Mouse (Mus musculus) midbrain, postnatal 0 days (tissue): Measurements from ENCODE around the gene Polr2e. TPM values are rescaled to one million over a fixed set of nuclear protein-coding genes. Genes with fewer than 3 reads are reported as not detected.

ENCODE experiments used
- ATAC-seq: fragments of 200-750 bp; cut with Nextera tagmentation; 2 replicates; pipeline ENCODE4 v1.8.0; 2017; ENCODE audit warnings: moderate number of reproducible peaks, mild to moderate bottlenecking, moderate TSS enrichment, moderate library complexity; ENCODE audit not compliant: low FRiP score
- DNase-seq: peaks from one replicate; pipeline ENCODE4 v3.0.0-alpha.2; 2015; ENCODE audit warnings: low spot score
- H3K27ac ChIP-seq: fragments of 300-500 bp; sonication (generic); 2 replicates; pipeline ENCODE4 v1.5.1; 2014; ENCODE audit warnings: low read depth, mild to moderate bottlenecking, low read length, mixed read lengths
- H3K27me3 ChIP-seq: fragments of 300-500 bp; sonication (generic); 2 replicates; pipeline ENCODE4 v1.6.1; 2014; ENCODE audit warnings: low read length, control low read depth, mixed read lengths; ENCODE audit not compliant: insufficient read depth
- H3K36me3 ChIP-seq: fragments of 300-500 bp; sonication (generic); 2 replicates; pipeline ENCODE4 v1.6.1; 2014; ENCODE audit warnings: low read length, control low read depth, mixed read lengths; ENCODE audit not compliant: insufficient read depth
- H3K4me1 ChIP-seq: fragments of 300-500 bp; sonication (generic); 2 replicates; pipeline ENCODE4 v1.6.1; 2014; ENCODE audit warnings: mild to moderate bottlenecking, control low read depth, antibody characterized with exemption, low read length, mixed read lengths; ENCODE audit not compliant: insufficient read depth
- H3K4me2 ChIP-seq: fragments of 300-500 bp; sonication (generic); 2 replicates; pipeline ENCODE4 v1.6.1; 2014; ENCODE audit warnings: low read depth, mild to moderate bottlenecking, low read length, mixed read lengths; ENCODE audit not compliant: poor library complexity, severe bottlenecking
- H3K4me3 ChIP-seq: fragments of 300-500 bp; sonication (generic); 2 replicates; pipeline ENCODE4 v1.5.1; 2014; ENCODE audit warnings: low read depth, mild to moderate bottlenecking, low read length, moderate library complexity
- H3K9ac ChIP-seq: fragments of 300-500 bp; sonication (generic); replicated peaks from 2 replicates; pipeline ENCODE4 v1.6.1; 2014; ENCODE audit warnings: mild to moderate bottlenecking, low read length, moderate library complexity, mixed read lengths; ENCODE audit not compliant: poor library complexity, severe bottlenecking
- H3K9me3 ChIP-seq: fragments of 300-500 bp; sonication (generic); 2 replicates; pipeline ENCODE4 v1.6.1; 2016; ENCODE audit warnings: low read length, control low read depth
- CTCF ChIP-seq: IDR thresholded peaks from 2 replicates; pipeline ENCODE4 v1.5.1; 2016; ENCODE audit warnings: antibody characterized with exemption, mild to moderate bottlenecking
- WGBS: fragments of 180-500 bp; shearing (Covaris S2); extraction: QIAGEN DNeasy Blood & Tissue Kit; methylation state at CpG from one replicate; pipeline ENCODE4 v1.1.7; 2014; 5-methylcytosine and 5-hydroxymethylcytosine counted together
- polyA plus RNA-seq: library from polyadenylated mRNA; unstranded; fragments of >200 nt; fragmentation: Nextera tagmentation; extraction: Ambion mirVana; gene quantifications from 2 replicates; pipeline ENCODE4 v1.2.1, GENCODE M21; 2015
- total RNA-seq: library from RNA; depleted of rRNA; stranded (reverse); fragments of >200 nt; gene quantifications from 2 replicates; pipeline ENCODE4 v1.2.3, GENCODE M21; 2014

Polr2e gene
- total and polyA plus RNA-seq, 2 experiments from 2014 or later: 66.4 to 126 TPM

DNA sequence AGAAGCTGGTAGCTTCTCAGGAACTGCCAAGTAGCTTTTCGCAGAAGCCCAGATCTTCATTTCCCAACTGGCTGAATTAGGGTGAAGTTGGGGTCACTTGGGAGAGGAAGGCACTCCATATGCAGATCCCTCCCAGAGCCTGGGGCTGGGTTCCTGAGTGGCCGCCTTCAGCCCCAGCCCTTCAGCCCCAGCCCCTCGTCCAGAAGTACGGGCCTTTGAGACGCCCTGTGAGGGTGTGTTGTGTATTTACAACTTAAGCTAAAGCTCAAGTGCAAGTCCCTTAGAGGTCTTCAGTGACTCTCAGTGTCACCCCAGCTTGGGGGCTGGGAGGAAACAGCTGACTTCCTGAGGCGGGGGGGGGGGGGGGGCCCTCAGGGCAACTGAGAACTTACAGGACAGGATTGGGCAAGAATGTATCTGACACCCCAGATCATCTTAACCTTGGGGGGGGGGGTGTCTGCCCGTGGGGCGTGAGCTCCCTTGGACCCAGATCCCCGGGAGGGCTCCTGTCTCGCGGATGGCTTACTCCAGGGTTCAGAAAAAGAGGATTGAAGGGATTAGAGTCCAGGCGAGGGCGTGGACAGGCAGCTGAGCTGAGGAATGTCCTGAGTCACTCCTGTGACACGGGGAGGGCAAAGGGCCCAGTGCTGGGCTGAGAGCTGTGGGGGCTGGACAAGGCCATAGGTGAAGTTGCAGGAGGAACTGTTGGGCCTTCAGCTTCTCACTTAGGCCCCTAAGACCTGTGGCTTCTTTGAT lies 12.2 kb upstream of the Polr2e start:
- Histone ChIP-seq H3K36me3 (peaks cover 10% of the 10 kb centered on the region), H3K27me3 (no peaks in the 10 kb centered on the region), H3K9ac (no peak overlapping the region), H3K27ac (no peak overlapping the region), H3K9me3 (no peaks in the 10 kb centered on the region), H3K4me2 (no peak overlapping the region), H3K4me3 (no peak overlapping the region), H3K4me1 (peaks cover 3% of the 10 kb centered on the region; the same call in 1 of the 2 replicates)
- 22% methylated on average over 14 of the region's 14 CpGs for WGBS
- TF ChIP-seq CTCF: no peak
- DNase-seq: no peak
- ATAC-seq: no peak

DNA sequence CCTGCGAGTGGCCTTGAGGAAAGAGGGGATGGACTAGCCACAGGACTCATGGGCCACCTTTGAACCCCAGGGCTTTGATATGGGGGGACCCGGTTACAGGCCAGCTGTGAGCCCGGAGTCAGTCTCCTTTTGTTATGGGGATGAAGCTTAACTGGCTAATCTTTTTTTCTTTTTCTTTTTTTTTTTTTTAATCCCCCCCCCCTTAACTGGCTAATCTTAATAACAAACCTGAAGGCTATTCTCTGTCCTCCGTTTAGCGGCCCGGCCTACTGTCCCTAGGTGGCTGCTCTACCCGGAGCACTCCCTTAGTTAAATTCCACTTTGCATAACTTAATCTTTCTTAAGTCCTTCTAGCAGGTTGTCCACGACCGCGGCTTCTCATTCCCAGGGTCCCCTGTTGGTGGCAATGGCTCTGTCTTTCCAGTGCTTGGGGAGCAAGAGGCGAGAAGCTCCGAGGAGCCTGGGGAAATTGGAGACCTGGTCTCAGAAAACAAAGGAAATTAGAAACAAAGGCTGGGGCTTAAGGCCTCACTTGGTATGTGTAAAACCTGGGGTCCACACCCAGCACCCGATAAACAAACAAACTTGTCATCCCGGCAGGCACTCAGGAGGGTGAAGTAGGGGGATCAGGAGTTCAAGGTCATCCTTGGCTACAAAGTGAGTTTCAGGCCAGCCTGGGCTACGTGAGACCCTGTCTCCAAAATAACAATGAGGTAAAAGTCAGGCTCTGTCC lies 11.5 kb upstream of the Polr2e start:
- H3K9me3 ChIP-seq: no peaks in the 10 kb centered on the region
- TF ChIP-seq CTCF: no peak
- H3K9ac ChIP-seq: no peak overlapping the region
- peaks cover 3% of the 10 kb centered on the region; the same call in 1 of the 2 replicates for H3K4me1 ChIP-seq
- H3K27ac ChIP-seq: no peak overlapping the region
- H3K27me3 ChIP-seq: no peaks in the 10 kb centered on the region
- H3K4me2 ChIP-seq: no peak overlapping the region
- H3K36me3 ChIP-seq: 0 out of 2 replicates have a peak, but pooled peaks cover 4% of the 10 kb centered on the region
- DNase-seq (no peak), ATAC-seq (no peak)
- 14% methylated on average over 15 of the region's 15 CpGs for WGBS
- no peak overlapping the region for H3K4me3 ChIP-seq

- 17% methylated on average over 6 of the region's 6 CpGs for WGBS
- H3K9ac ChIP-seq: no peak overlapping the region
- no peak overlapping the region for H3K27ac ChIP-seq
- DNase-seq (no peak), ATAC-seq (no peak)
- TF ChIP-seq CTCF: no peak
- peaks cover 2% of the 10 kb centered on the region; the same call in 1 of the 2 replicates for H3K4me1 ChIP-seq
- no peaks in the 10 kb centered on the region for H3K9me3 ChIP-seq
- no peak overlapping the region for H3K4me3 ChIP-seq
- H3K27me3 ChIP-seq: no peaks in the 10 kb centered on the region
- no peaks in the 10 kb centered on the region for H3K36me3 ChIP-seq
- no peak overlapping the region for H3K4me2 ChIP-seq
Observed at GRCm38 (mm10) chr10:80050244-80050643, 10.6 kb upstream of the Polr2e start.

GRCm38 (mm10) chr10:80048834-80049233 lies 9.2 kb upstream of the Polr2e start:
- no peak overlapping the region for H3K4me3 ChIP-seq
- H3K27me3 ChIP-seq: no peaks in the 10 kb centered on the region
- H3K9ac ChIP-seq: no peak overlapping the region
- DNase-seq (no peak), ATAC-seq (no peak)
- H3K4me1 ChIP-seq: no peaks in the 10 kb centered on the region
- H3K36me3 ChIP-seq: no peaks in the 10 kb centered on the region
- no peak overlapping the region for H3K27ac ChIP-seq
- H3K9me3 ChIP-seq: no peaks in the 10 kb centered on the region
- H3K4me2 ChIP-seq: no peak overlapping the region
- no peak for TF ChIP-seq CTCF
- WGBS: 65% methylated on average over 3 of the region's 3 CpGs

DNA sequence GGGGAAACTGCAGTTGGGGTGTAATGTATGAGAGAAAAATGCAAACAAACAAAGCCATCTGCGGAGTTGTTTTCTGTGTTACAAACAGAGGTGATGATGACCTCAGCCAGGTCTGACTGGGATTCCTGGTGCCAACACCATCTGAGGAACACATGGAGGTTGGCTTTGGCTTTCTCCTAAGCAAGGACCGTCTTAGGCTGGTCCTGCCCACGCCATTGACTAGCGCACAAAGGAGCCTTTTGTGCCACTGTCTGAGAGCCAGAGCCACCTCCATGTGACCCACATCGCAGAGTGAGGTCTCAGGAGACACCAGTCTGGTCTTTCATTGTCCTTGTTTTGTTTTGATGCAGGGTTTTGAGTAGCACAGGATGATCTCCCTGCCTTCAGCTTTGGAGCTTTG lies 8.8 kb upstream of the Polr2e start:
- H3K9ac ChIP-seq: no peak overlapping the region
- no peaks in the 10 kb centered on the region for H3K4me1 ChIP-seq
- no peak overlapping the region for H3K27ac ChIP-seq
- H3K27me3 ChIP-seq: no peaks in the 10 kb centered on the region
- H3K9me3 ChIP-seq: no peaks in the 10 kb centered on the region
- DNase-seq: peak; percentile 34
- no peak for ATAC-seq
- H3K4me3 ChIP-seq: no peak overlapping the region
- H3K4me2 ChIP-seq: no peak overlapping the region
- no peak for TF ChIP-seq CTCF
- 12% methylated on average over 5 of the region's 5 CpGs for WGBS
- no peaks in the 10 kb centered on the region for H3K36me3 ChIP-seq

DNA sequence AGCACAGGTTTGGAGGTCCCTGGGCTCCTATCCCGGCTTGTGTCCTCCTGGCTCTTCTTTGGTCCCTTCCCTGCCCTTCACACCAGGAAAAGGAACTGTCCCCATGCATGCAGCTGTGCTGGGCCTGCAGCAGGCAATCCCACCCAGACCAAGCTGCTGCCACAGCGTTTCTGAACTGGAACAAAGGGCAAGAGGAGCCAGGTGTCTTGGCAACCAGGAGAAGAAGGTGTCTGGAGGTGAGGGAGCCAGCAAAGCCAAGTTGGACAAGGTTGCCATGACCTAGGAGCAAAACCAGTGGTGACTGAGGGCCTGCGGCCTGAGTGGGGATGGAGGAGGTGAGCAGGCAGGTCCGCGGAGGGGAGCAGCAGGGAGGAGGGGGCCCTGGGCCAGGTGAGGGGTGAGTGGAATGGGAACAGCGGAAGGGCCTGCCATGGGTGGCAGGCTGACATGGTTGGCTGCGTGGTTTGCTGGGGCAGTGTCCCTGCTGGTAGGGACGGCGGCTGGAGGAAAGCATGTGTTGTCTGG lies 7.5 kb upstream of the Polr2e start, which contains the start of gene Gpx4:
TSS of gene Gpx4 (plus strand) at position 126 of the 525 bp plus-strand sequence.
- ATAC-seq (no peak), DNase-seq (no peak)
- no peaks in the 10 kb centered on the region for H3K27me3 ChIP-seq
- no peak for TF ChIP-seq CTCF
- no peak within 1 kb of the TSS for H3K4me2 ChIP-seq
- H3K27ac ChIP-seq: no peak within 1 kb of the TSS
- no peaks in the 10 kb centered on the region for H3K36me3 ChIP-seq
- H3K9me3 ChIP-seq: no peaks in the 10 kb centered on the region
- H3K4me3 ChIP-seq: no peak within 1 kb of the TSS
- H3K9ac ChIP-seq: no peak within 1 kb of the TSS
- 39% methylated on average over 9 of the region's 9 CpGs for WGBS
- H3K4me1 ChIP-seq: no peaks in the 10 kb centered on the region
